Mouse (Mus musculus) heart, embryonic 15.5 days (tissue): ENCODE measurements at regions not wholly inside any gene's neighbourhood (a gene's known extent, or its start where the extent isn't known, plus 50 kb on each side); places are given as distances from the start of the nearest gene placed in this dataset.

Experiments used
- ATAC-seq: fragments of 200-750 bp; cut with Nextera tagmentation; replicated peaks from 2 replicates; pipeline ENCODE4 v1.8.0; 2017; ENCODE audit warnings: low read depth, moderate TSS enrichment; ENCODE audit not compliant: insufficient number of reproducible peaks, insufficient read depth, low FRiP score
- H3K27ac ChIP-seq: fragments of 300-500 bp; sonication (generic); 2 replicates; pipeline ENCODE4 v1.5.1; 2015; ENCODE audit warnings: mild to moderate bottlenecking, inconsistent platforms
- H3K27me3 ChIP-seq: fragments of 300-500 bp; sonication (generic); 2 replicates; pipeline ENCODE4 v1.6.1; 2015; ENCODE audit warnings: inconsistent platforms
- H3K36me3 ChIP-seq: fragments of 300-500 bp; sonication (generic); 2 replicates; pipeline ENCODE4 v1.6.1; 2015; ENCODE audit warnings: mild to moderate bottlenecking, inconsistent platforms
- H3K4me1 ChIP-seq: fragments of 300-500 bp; sonication (generic); replicated peaks from 2 replicates; pipeline ENCODE4 v1.6.1; 2015; ENCODE audit warnings: inconsistent platforms
- H3K4me2 ChIP-seq: fragments of 300-500 bp; sonication (generic); 2 replicates; pipeline ENCODE4 v1.6.1; 2015; ENCODE audit warnings: inconsistent platforms, mild to moderate bottlenecking, moderate library complexity
- H3K4me3 ChIP-seq: fragments of 300-500 bp; sonication (generic); 2 replicates; pipeline ENCODE4 v1.5.1; 2015; ENCODE audit warnings: mild to moderate bottlenecking, inconsistent platforms
- H3K9ac ChIP-seq: fragments of 300-500 bp; sonication (generic); 2 replicates; pipeline ENCODE4 v1.6.1; 2015; ENCODE audit warnings: mild to moderate bottlenecking, inconsistent platforms
- H3K9me3 ChIP-seq: fragments of 300-500 bp; sonication (generic); replicated peaks from 2 replicates; pipeline ENCODE4 v1.6.1; 2016; ENCODE audit warnings: inconsistent platforms
- WGBS: fragments of 180-500 bp; shearing (Covaris S2); methylation state at CpG from one replicate; pipeline ENCODE4 v1.1.7; 2015; ENCODE audit warnings: mixed read lengths; 5-methylcytosine and 5-hydroxymethylcytosine counted together

DNA sequence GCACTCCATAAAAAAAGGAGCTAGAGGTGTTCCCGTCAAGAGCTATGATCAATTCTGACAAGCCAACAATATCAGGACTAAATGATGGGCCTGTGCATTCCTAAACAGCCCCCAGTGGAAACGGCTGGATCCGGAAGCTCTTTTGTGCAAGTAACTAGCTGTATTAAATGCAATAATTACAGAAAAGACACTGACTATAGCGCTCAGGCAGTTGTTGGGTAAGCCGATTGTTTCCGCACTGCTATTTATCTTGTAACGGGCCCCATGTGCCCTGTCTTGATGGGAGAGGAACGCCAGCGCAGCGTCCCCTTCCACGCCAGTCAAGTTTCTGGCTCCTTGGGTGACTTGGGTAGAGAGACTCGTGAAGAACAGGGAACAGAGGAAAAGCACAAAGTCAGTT is 142.4 kb upstream of the Sp8 start:
- Histone ChIP-seq H3K36me3 (no peaks in the 10 kb centered on the region), H3K4me3 (no peak overlapping the region), H3K27ac (no peak overlapping the region), H3K4me1 (no peaks in the 10 kb centered on the region), H3K9me3 (no peaks in the 10 kb centered on the region), H3K27me3 (no peaks in the 10 kb centered on the region), H3K9ac (no peak overlapping the region), H3K4me2 (no peak overlapping the region)
- ATAC-seq = no peak
- 66% methylated on average over 12 of the region's 12 CpGs for WGBS

DNA sequence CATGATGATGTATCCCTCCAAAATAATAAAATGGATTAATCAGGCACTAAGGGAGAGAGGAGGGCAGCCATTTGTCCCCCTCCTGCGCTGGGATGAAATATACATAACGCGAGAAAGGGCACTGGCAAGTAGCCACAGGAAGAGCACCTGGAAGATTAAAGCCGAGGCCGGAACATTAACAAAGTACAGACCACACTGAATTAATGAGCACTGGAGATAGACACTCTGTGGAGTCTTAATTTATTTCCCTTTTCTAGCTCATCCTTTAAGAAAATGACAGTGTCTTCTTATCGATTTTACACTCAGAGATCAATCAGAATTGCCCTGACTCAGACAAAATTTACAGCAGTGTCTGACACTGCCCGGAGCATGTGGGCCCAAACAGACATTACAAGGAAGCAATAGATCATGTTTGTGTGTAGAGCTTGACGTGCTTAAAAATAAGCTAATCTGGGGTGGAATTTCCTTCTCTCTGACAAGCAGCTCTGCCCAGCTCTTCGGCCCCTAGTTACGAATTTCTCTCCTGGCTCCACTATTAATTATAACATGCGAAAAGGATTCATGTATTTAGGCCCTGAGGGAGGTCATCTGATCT is 143.0 kb upstream of the Sp8 start:
- no peak overlapping the region for H3K4me2 ChIP-seq
- H3K9me3 ChIP-seq = no peaks in the 10 kb centered on the region
- H3K36me3 ChIP-seq = no peaks in the 10 kb centered on the region
- H3K4me3 ChIP-seq = no peak overlapping the region
- no peaks in the 10 kb centered on the region for H3K4me1 ChIP-seq
- 54% methylated on average over 11 of the region's 11 CpGs for WGBS
- H3K9ac ChIP-seq = no peak overlapping the region
- no peaks in the 10 kb centered on the region for H3K27me3 ChIP-seq
- H3K27ac ChIP-seq = no peak overlapping the region
- no peak for ATAC-seq

DNA sequence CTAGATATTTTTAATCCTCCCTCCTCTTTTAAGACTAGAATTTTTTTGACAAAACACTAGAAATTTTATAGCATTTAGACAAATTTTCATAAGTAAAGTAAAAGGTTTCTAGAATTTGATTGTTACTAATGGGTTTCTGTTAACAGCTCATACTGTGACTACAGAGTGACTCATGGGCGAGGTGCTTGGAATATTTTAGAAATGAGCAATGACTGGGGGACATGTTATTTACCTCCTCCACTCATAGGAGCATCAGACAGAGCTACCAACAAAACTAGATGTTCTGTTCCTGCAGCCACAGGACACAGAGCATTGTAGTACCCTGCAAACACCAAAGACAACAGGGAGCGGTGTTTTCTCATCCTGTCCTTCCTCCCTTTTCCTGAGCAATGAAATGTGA is 144.3 kb upstream of the Sp8 start:
- no peak overlapping the region for H3K27ac ChIP-seq
- H3K4me2 ChIP-seq = no peak overlapping the region
- no peaks in the 10 kb centered on the region for H3K27me3 ChIP-seq
- no peaks in the 10 kb centered on the region for H3K4me1 ChIP-seq
- no peak for ATAC-seq
- H3K36me3 ChIP-seq = no peaks in the 10 kb centered on the region
- WGBS = 77% methylated on average over 2 of the region's 2 CpGs
- H3K4me3 ChIP-seq = no peak overlapping the region
- no peak overlapping the region for H3K9ac ChIP-seq
- no peaks in the 10 kb centered on the region for H3K9me3 ChIP-seq

DNA sequence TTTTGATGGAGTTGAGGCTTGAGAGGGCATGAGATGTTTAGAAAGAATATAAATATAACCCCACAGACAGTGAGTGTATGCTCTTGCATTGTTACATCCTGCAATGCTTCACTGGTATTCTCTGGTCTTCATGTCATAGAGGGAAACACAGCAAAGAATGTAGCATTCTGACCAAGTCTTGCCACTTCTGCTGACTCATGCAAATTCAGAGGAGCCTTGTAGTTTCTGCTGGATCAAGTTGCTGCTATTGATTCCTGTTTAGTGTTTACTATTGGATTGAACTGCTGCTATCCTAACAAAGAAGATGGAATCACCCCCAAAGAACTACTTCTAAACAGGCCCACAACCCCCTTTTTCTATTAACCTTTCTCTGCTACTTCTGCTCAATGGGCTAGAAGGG is 148.0 kb upstream of the Sp8 start:
- Histone ChIP-seq H3K27ac (no peak overlapping the region), H3K27me3 (no peaks in the 10 kb centered on the region), H3K4me1 (no peaks in the 10 kb centered on the region), H3K4me2 (no peak overlapping the region), H3K9ac (no peak overlapping the region), H3K36me3 (no peaks in the 10 kb centered on the region), H3K9me3 (no peaks in the 10 kb centered on the region), H3K4me3 (no peak overlapping the region)
- ATAC-seq = no peak

DNA sequence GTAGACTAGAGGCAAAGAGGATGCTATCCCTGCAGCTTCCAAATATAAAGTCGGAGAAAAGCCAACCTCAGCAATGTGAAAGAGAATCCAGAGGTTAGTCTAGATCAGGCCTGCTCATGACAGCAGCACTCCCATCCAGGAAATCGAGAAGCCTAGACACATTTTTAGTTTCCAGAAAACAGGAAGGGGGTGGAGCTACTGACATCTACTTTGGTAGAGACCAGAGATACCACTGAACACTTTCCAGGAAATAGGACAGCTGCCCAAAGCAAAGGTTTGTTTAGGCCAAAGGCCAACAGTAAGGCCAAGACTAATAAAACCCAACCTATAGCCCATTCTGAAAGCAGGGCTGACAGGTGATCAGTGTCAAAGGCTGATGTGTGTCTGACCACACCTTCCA is 151.4 kb upstream of the Sp8 start:
- H3K36me3 ChIP-seq = no peaks in the 10 kb centered on the region
- H3K27me3 ChIP-seq = no peaks in the 10 kb centered on the region
- H3K4me1 ChIP-seq = no peaks in the 10 kb centered on the region
- no peak overlapping the region for H3K4me2 ChIP-seq
- no peak overlapping the region for H3K4me3 ChIP-seq
- no peak overlapping the region for H3K9ac ChIP-seq
- no peak overlapping the region for H3K27ac ChIP-seq
- 57% methylated on average over 2 of the region's 2 CpGs for WGBS
- H3K9me3 ChIP-seq = no peaks in the 10 kb centered on the region
- no peak for ATAC-seq

DNA sequence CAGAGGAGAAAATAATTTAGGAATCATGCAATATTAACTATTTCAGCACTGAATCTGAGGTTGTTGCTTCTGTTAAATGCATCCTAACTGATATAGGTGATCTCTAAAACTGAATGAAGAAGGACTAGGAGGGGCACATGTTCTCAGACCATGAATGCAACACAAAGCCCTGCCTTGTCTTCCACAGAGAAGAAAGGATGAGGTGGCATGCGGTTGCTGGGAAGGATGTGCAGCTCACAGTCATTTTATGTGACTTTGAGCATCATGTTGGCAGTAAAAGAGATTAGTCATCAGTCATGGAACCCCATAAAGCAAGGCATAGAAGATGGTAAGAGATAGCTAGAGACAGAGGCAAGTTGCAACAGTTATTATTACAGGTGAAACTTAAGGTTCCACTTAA is 163.2 kb upstream of the Sp8 start:
- WGBS = 87% methylated on average over 1 of the region's 1 CpGs
- Histone ChIP-seq H3K9me3 (no peaks in the 10 kb centered on the region), H3K9ac (no peak overlapping the region), H3K36me3 (no peaks in the 10 kb centered on the region), H3K4me1 (no peaks in the 10 kb centered on the region), H3K4me2 (no peak overlapping the region), H3K27me3 (no peaks in the 10 kb centered on the region), H3K27ac (no peak overlapping the region), H3K4me3 (no peak overlapping the region)
- ATAC-seq = no peak

DNA sequence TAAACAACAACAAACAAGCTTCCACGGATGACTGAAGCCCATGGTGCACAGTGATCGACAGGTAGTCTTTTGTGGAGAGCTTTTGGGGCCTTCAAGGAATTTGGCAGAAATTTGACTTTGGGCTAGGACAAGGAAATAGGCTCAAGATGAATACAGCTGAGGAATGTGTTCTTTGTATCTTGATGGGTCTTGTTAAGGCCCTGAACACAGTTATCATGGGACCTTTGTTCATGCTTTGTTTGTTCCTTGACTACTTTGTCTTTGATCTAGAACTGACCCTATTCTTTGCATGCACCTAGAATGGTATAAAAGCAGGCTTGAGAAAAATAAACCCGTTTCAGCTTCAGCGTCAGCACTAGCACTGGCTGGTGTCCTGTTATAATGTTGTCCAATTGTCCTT is 168.1 kb upstream of the Sp8 start:
- ATAC-seq = no peak
- H3K27ac ChIP-seq = no peak overlapping the region
- H3K27me3 ChIP-seq = no peaks in the 10 kb centered on the region
- no peak overlapping the region for H3K4me2 ChIP-seq
- no peak overlapping the region for H3K4me3 ChIP-seq
- no peaks in the 10 kb centered on the region for H3K4me1 ChIP-seq
- no peak overlapping the region for H3K9ac ChIP-seq
- WGBS = 83% methylated on average over 4 of the region's 4 CpGs
- no peaks in the 10 kb centered on the region for H3K36me3 ChIP-seq
- no peaks in the 10 kb centered on the region for H3K9me3 ChIP-seq

DNA sequence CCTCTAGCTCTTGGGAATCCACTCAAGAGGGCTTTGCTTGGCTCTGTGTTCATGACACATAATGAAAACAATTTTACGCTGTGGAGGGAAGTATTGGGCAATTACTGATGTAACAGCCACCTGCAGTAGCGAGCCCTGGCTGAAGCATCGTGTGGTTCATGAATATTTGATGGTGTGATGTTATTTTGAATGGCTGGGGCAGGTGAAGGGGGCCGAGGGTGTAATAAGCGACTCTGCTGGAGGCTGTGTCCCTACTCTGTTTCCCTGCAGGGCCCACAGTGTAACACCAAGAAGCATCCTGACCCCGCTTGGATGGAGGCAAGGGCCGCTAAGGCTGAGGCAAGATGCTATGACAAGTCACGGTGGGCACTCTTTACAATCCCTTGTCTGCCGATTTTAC is 184.6 kb upstream of the Sp8 start:
- H3K36me3 ChIP-seq = no peaks in the 10 kb centered on the region
- no peak overlapping the region for H3K4me3 ChIP-seq
- no peak overlapping the region for H3K27ac ChIP-seq
- no peaks in the 10 kb centered on the region for H3K9me3 ChIP-seq
- ATAC-seq = no peak
- no peaks in the 10 kb centered on the region for H3K4me1 ChIP-seq
- H3K9ac ChIP-seq = no peak overlapping the region
- H3K27me3 ChIP-seq = no peaks in the 10 kb centered on the region; the same call in 1 of the 2 replicates
- no peak overlapping the region for H3K4me2 ChIP-seq
- 49% methylated on average over 9 of the region's 9 CpGs for WGBS

DNA sequence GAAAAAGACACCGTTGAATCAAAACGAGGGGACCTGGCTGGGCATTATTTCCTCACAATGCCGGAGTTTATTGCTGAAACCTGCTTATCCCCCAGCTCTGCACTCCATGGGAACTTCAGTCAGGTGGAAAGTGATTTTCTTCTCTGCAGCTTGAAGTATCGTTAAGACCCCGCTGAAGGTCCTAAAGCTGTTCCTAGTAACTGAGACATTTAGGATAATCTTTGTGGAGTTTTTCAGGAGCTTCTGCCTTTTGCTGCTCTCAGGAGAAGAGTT is 185.0 kb upstream of the Sp8 start:
- Histone ChIP-seq H3K4me1 (no peaks in the 10 kb centered on the region), H3K36me3 (no peaks in the 10 kb centered on the region), H3K4me3 (peak overlapping the region; percentile 12; the same call in 1 of the 2 replicates), H3K27me3 (no peaks in the 10 kb centered on the region; the same call in 1 of the 2 replicates), H3K9ac (no peak overlapping the region), H3K27ac (no peak overlapping the region), H3K9me3 (no peaks in the 10 kb centered on the region), H3K4me2 (peak overlapping the region; percentile 48)
- ATAC-seq = no peak
- 14% methylated on average over 5 of the region's 5 CpGs for WGBS

DNA sequence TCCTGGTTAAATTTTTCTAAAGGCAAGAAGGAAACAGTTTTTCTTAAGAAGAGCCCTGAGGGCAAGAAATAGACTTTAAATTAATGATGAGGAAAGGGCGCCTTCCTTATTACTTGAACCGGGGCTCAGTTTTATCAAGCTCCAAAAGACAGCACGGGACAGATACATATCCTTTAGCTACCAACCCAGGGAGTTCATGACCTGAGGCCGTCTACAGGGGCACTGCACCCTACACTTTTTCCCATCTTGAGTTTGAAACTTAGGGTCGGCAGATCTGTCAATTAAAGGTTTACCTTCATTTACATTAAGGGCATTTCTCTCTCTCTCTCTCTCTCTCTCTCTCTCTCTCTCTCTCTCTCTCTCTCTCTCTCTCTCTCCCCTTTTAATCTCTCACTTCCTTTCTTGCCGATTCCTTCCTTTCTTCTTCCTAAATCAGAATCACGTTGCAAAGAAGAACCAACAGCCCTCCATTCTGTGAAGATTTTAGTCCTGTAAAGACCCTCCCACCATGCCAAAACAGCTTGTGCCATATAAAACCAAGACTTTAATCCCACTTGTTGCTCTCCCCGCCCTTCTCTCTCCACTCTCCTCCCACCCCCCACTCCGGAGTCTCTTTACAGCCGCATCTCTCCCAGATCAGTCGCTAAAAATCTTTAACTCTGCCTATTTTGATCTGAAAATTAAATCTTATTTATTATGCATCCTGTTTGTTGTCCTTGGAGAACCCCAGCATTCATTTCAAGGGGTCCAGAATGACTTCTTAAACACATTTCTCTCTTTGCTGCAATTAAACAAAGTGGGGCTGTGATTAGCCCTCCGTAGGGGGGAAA is 185.5 kb upstream of the Sp8 start:
- H3K9ac ChIP-seq = no peak overlapping the region
- peak overlapping the region; percentile 48 for H3K4me2 ChIP-seq
- H3K27me3 ChIP-seq = no peaks in the 10 kb centered on the region; the same call in 1 of the 2 replicates
- ATAC-seq = no peak
- 16% methylated on average over 12 of the region's 12 CpGs for WGBS
- H3K36me3 ChIP-seq = no peaks in the 10 kb centered on the region
- peak overlapping the region; percentile 12; the same call in 1 of the 2 replicates for H3K4me3 ChIP-seq
- no peak overlapping the region for H3K27ac ChIP-seq
- no peaks in the 10 kb centered on the region for H3K9me3 ChIP-seq
- H3K4me1 ChIP-seq = no peaks in the 10 kb centered on the region

DNA sequence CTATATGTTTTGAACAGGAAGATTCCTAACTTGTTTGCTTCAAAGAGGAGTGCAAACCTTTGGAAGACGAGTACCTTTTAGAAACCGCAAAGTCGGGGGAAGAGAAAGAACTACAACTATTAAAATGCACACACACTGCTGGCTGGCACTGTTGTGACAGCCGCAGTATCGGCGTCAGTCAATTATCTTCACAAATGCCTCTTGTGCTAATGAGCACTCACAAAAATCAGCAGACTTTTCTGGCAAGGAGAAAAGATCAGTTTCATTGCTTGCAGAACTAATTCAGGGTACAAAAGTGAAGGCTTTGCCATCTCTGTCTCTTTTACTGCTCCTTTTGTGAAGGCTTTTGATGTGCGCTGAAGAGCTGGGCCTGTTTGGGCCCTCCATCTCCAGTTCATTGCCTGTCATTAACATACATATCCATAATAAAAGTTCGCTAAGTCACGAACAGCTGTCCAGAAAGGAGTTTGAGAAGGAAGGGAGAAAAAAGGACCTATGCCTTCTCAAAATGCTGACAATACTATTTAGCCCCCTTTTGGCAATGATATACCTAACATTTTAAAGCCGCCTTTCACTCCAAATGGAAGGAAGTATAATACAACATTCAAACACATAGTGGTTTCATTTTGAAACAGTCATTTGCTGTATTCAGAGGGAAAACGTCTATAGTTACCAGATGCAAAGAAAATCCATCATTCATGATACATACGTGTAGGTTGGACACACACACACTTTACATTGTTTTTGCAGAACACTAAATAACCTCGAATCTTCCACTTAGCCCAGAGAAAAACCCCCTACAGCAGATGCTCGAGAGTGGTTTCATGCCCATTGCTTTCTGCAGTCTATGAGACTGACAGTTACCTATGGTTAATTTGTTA is 186.6 kb upstream of the Sp8 start:
- no peak overlapping the region for H3K4me3 ChIP-seq

More for the DNA sequence above, 186.6 kb upstream of the Sp8 start:
- WGBS = 70% methylated on average over 14 of the region's 14 CpGs
- no peaks in the 10 kb centered on the region for H3K36me3 ChIP-seq
- H3K27me3 ChIP-seq = no peaks in the 10 kb centered on the region; the same call in 1 of the 2 replicates
- ATAC-seq = no peak
- H3K27ac ChIP-seq = no peak overlapping the region
- H3K9ac ChIP-seq = no peak overlapping the region
- no peaks in the 10 kb centered on the region for H3K4me1 ChIP-seq
- H3K4me2 ChIP-seq = no peak overlapping the region
- H3K9me3 ChIP-seq = no peaks in the 10 kb centered on the region
